Mouse (Mus musculus) cerebellum, postnatal 25 days (tissue): ENCODE data around the gene Slitrk3.
A peak's percentile ranks its signal among the peaks of the same experiment; 100 is the strongest.
"Not testable (repeated sequence)": the region's sequence is repeated elsewhere in the genome, so short reads cannot be mapped to it uniquely, and the experiment has no call there.

Source experiments
- DNase-seq, 2 experiments: peaks; one replicate each; pipeline ENCODE4 v3.0.0; 2021; ENCODE audit warnings: mixed read lengths in 2 of 2

Gene Slitrk3

DNA sequence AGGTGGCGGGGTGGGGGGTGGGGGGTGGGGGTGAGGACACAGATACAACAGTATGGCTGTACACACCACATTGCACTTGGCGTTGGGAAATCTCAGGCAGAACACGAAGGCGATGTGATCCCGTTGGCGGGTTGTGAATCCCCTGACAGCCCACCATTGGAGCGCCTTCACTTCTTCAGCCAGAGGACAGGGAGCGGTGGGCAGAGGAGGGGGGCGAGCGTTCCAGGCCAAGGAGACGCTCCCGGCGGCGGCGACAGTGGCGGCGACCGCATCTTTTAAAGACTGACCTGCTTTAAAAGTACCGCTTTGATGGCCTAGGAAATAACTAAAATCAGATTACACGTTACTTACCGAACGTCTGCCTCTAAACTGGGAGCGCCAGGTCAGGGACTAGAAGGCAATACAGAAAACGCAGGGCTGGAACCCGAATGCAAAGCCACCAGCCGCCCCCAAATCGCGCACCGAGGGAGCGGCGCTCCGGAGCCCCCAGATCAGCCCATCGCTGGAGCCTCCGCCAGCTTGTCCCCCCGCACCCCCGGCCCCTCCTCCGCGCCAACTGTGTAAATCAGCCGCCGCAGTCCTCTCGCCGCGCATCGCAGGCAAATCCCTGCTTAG lies at the start of gene Slitrk3:
Gene Slitrk3, minus strand, starts transcription at position 607 of the 615 bp plus-strand sequence.
- DNase-seq = peak; percentile 65 to 68

DNA sequence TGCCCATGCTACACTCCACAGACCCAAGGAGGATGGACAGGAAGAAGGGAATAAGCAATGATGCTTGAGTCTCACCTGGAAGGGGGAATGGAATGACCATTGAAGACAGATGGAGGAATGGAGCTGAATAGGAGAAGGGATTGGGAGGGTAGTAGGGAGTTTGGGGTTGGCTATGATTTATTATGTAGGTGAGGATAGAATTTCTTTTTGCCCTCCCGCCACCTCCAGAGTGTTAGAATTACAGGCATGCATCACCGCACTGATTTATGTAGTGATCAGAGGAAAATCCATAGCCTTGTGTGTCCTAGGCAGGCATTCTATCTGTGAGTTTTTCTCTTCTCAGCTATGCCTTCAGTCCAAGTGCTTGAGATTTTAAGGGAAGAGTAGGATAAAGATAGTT lies 36.8 kb upstream of the Slitrk3 start:
- not testable (repeated sequence) for DNase-seq

DNA sequence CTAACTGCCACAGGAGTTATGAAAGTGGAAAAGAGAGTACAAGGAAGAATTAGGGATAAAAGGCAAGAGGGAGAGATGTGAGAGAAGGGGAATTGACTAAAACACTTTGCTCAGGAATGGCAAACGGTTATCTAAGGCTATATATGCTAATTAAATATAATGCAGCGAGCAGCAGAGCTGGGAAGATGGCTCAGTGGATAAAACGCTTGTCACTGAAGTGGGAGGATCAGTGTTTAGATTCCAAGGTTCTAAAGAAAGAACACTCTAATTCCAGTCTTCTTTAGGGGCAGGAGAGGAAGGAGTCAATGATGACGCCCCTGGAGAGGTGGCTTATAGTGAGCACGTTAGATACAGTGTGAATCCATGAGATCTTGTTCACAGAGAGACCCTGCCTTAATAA lies 27.0 kb upstream of the Slitrk3 start:
- no peak for DNase-seq

DNA sequence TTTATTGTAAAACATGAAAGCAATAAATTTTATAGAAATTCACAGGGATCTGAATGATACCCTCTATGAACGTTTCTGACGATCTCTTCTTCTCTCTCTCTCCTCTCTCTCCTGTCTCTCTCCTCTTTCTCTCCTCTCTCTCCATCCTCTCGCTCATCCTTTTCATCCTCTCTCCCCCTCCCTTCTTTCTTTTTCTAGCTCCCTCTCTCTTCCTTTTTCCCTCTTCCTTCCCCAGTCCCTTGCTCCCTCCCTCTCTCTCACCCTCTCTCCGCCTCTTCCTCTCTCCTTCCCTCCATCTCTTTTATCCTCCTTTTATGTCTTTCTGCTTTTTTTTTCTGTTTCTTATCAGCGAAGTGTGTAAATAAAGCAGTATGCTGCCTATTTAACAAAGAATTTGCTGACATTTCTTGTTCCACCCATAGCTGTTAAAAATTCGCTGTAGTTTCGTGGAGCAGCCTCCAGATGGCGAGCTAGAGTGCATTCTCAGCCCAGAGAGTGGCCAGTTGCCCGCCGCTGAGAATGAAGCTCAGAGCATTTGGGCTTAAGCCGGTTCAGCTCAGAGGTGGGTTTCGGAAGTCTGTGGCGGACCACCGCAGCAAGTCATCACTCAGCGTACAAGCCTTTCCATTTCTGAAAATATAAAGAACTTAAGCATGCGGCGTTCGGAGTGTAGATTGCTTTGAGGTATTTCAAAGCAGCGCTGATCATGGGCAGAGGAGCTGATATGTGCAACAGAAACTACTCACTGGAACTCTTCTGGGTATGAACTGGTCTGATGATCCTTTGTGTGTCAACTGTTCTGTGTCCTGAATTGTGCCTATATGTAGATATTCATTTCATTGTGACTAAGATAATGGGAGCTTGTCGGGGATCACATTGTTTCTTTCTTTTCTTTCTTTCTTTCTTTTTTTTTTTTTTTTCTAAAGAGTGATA lies 8.5 kb upstream of the Slitrk3 start:
- DNase-seq = peak; percentile 85 to 86

DNA sequence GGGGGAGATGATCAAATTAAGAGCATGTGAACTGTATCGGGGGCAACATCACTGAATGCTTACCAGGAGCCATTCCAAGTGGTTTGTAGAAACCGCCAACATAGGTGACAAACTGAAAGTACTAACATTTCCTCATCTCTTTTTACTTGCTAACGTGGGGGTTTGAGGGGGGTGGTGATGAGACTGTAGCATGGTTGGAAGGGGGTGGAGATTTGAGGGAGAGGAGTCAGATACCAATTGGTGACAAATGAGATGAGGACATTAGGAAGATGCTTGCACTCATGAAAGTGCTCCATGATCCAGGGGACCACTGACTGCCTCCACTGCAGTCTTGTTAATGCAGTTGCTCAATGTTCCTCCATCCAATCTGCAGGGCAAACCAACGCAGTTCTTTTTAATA lies 587 bp upstream of the Slitrk3 start:
- no peak for DNase-seq

DNA sequence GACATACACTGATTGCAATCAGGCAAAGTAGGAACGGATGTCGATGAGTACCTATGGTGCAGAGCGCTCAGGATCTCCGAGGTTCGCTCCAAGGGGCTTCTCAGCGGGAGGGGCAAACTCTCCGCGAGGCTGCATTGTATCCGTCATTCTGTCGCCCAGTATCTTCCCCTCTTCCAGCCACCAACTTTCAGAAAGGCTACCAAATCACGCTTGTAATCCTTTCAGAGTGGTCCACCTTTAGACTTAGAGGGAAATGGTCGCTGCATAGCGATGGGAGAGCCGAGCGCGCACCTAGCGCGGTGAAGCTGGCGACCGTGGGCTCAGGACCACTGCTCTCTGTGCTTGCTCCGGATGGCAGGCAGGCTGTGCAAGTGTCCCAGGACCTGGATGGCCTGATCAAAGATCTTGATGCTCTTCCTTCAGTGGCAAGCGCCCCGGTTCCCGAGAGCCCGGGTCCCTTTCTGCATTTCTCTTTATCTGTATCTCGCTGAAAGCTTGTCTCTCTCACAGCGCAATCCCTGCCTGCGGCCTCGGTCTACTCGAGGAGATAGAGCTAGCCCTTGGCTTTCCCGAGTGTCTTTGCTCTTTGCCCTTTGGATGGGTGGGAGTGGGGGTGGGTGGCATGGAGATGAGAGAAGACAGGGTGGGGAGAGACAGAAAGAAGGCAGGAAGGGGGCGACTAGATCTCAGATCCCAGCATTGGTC lies 959 bp downstream of the Slitrk3 start:
- DNase-seq = peak; percentile 59 to 63

DNA sequence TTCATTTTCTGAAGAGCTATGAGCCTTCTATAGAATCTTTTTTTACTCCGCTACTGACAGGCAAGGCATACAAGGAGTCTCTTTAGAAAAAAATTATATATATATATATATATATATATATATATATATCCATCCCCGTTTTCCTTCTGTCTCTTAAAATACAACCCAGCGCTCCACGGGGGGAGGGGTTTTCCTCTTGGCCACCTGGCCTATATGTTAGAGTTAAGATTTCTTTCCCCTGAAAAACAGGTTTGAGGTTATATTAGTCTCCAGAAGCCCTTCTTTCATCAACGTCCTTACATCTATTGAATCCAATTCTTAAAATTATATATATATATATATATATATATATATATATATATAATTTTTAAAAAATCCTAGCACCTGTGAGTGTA lies 1.6 kb downstream of the Slitrk3 start:
- DNase-seq = peak in 1 of 2 experiments; percentile 27

DNA sequence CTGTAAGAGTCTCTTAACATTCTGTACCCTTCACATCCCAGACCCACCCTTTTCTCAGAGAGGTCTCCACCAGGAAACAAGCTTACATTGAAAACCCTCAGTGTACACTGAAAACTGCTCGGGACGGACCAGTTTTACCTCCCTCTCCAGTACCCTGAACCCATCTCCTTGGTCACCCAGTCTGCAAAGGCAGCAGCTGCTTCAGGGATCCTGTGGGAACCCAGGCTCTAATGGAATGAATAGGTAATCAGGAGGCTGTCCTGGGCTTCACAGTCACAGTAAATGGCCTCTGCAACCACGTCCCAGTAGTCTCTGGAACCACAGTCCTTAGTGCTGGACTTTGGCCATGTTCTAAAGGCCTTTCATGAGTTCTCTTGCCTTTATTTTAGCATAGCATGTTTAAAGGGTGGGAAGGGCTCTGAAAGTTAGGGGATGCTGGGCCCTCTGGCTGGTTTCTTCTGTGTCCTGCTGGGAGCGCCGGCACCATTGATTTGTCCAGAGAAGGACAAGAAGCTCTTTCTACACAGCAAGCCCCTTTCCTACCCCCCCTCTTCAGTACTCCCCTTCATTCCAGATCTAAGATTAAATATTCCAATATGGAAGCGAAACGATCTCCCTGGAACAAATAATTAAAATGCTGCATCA lies 2.1 kb downstream of the Slitrk3 start:
- DNase-seq = peak; percentile 16 to 27

DNA sequence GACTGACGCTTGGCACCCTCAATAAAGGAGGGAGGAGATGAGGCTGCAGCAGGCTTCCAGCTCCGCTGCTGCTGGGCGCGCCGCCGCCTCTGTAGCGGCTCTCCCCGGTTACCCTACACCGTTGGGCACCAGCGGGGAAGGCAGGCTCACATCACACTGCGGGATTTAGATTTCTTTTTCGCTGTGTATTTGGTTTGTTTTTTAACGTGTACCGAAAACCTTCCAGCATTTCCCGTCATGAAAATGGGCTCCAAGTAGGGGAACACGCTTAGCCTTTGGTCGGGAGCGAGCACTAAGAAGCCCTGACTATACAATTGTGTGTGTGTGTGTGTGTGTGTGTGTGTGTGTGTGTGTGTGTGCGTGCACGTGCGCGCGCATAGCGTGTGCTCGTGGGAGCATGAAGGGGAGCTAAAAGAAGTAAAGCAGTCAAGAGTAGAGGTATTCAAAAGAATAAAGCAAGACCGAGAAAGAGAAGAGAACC lies 4.1 kb downstream of the Slitrk3 start:
- peak; percentile 64 to 67 for DNase-seq

DNA sequence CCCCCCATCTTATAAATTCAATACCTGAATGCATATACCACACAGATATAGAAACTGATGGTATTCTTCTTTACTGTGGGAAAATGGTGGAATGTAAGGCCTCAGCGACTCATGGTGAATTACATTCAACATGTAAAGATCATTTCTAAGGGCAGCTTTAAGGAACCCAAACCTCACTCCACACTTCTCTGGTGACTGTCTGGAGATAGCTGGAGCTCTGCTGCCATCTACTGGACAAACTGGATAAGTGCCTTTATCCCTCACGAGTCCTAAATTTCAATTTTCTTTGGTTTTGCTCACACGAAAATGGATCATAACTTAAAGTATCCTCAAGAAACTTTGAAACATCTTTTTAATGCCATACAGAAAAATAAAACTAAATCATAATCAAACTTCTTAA lies 11.4 kb downstream of the Slitrk3 start:
- DNase-seq = peak; percentile 64 to 77

DNA sequence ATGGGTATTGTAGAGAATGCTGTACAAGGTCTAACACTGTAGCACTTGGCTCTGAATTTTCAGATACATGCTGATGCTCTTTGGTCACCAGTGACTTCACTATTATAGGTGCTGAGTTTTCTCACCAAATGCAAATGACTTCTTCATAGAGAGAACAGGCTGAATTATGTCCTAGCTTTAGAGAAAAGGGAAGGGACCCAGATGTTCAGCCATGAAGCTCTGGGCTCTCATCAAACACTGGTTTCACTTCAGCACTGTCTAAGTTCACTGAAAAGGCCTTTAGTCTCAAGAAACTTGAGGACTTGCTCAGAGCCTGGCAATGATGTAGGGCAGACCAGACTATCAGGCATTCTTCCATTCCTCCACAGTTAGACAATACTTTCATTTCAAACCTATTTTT lies 15.3 kb downstream of the Slitrk3 start:
- no peak for DNase-seq

DNA sequence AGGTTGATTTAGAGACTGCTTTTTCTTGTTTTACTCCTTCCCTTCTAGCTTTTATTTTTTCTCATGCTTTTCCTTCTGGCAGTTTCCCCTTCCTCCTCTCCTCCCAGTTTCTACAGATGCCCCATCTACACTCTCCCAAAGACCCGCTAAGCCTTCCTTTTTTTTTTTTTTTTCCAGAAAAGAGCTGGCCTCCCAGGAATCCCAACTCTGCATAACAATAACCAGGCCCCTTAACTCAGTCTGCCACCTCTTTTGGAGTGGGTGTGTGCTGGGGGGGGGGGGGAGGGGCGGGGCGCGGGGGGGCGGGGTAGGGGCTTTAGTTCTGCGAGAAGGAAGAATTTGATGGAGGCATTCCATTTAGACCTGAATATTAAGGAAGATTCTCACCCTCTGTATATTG lies 51.6 kb downstream of the Slitrk3 start:
- DNase-seq = no peak

DNA sequence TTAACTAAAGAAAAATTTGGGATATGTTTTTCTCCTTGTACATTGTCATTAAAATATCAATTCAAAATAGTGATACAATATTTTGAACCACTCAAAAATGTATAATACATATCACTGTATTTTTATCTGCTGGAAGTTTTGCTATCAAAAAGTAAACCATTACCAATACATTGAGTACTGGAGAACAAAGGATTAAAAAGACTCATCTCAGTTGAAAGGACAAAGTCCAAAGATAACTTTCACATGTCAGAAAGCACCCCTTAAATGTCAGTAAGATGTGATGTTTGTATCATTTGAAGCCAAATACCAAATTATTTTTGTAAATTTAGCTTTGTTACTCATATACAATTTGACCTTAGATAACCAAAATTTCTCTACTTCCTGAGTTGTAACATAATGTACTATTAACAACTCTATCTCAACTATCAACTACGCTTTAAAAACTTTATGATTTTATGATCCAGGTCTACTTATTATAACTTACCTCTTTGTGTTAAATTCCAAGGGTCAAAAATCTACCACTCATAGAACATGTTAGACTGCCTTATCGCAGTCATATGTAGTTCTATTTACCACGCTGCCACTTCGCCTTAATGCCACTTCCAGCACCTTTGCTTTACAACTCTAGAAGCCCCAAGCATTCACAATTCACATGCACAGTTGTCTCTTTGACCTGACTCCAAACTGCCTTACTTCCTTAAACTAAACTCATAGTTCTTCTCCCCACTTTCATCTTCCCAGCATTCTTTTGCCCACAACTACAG lies 54.5 kb downstream of the Slitrk3 start:
- no peak for DNase-seq

DNA sequence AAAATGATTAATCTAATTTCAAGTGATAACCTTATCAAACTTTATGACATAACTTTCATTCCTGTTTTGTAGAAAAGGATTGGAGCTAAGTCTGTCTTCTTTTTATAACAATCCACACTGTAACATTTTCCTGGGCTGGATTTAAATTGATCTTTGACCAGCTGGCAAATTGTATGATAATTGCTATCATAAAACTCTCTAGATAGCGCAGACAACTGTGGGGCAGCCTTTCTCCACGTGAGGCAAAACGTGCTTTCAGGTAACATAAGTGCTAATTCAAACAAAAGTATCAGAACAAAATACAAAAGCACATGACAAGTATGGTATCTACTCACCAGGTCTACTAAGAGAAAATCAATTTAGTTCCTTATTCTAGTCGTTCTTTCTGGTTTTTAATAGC lies 60.1 kb downstream of the Slitrk3 start:
- no peak for DNase-seq
